Mouse (Mus musculus) MEL (cell line): ENCODE measurements around the gene Zfand2a. TPM values are rescaled to one million over a fixed set of nuclear protein-coding genes. Genes with fewer than 3 reads are reported as not detected.

Source experiments
- DNase-seq: peaks from one replicate; pipeline ENCODE4 v3.0.0; 2011; ENCODE audit warnings: low read depth, low spot score
- H3K27ac ChIP-seq: 2 replicates; pipeline ENCODE4 v1.5.1; 2012; ENCODE audit warnings: low read depth, mild to moderate bottlenecking, control low read depth, low read length, moderate library complexity; ENCODE audit not compliant: control insufficient read depth
- H3K27me3 ChIP-seq, 2 experiments: fragments of 150-350 bp in 1 of 2; sonication (generic) in 1 of 2; 2 replicates each; pipeline ENCODE4 v1.6.1; 2012; ENCODE audit warnings: low read length in 2 of 2, mild to moderate bottlenecking in 2 of 2, improper control_type of control experiment in 1 of 2, moderate library complexity in 1 of 2; ENCODE audit not compliant: insufficient read depth in 2 of 2, control insufficient read depth in 1 of 2
- H3K36me3 ChIP-seq, 2 experiments: 2 replicates each; pipeline ENCODE4 v1.6.1; 2012 to 2014; ENCODE audit warnings: low read length in 2 of 2, improper control_type of control experiment in 1 of 2, inconsistent platforms in 1 of 2, mild to moderate bottlenecking in 1 of 2; ENCODE audit not compliant: insufficient read depth in 2 of 2, control insufficient read depth in 1 of 2
- H3K4me1 ChIP-seq, 2 experiments: fragments of 150-350 bp in 1 of 2; sonication (generic) in 1 of 2; 2 replicates each; pipeline ENCODE4 v1.6.1; 2012; ENCODE audit warnings: low read length in 2 of 2, improper control_type of control experiment in 1 of 2, mild to moderate bottlenecking in 1 of 2; ENCODE audit not compliant: insufficient read depth in 2 of 2, control insufficient read depth in 1 of 2
- H3K4me3 ChIP-seq, 2 experiments: fragments of 150-350 bp in 1 of 2; sonication (generic) in 1 of 2; 2 replicates each; pipeline ENCODE4 v1.5.1; 2012; ENCODE audit warnings: low read depth in 2 of 2, low read length in 2 of 2, mild to moderate bottlenecking in 2 of 2, moderate library complexity in 2 of 2, control low read depth in 1 of 2, improper control_type of control experiment in 1 of 2; ENCODE audit not compliant: control insufficient read depth in 1 of 2, insufficient read depth in 1 of 2
- H3K79me2 ChIP-seq: 2 replicates; pipeline ENCODE4 v1.6.1; 2012; ENCODE audit warnings: mild to moderate bottlenecking, low read length, moderate library complexity; ENCODE audit not compliant: control insufficient read depth, poor library complexity, insufficient read depth
- H3K9ac ChIP-seq: 2 replicates; pipeline ENCODE4 v1.6.1; 2012; ENCODE audit warnings: low read depth, mild to moderate bottlenecking, control low read depth, low read length, moderate library complexity; ENCODE audit not compliant: control insufficient read depth, poor library complexity, severe bottlenecking
- H3K9me3 ChIP-seq: fragments of 150-350 bp; sonication (generic); replicated peaks from 2 replicates; pipeline ENCODE4 v1.6.1; 2012; ENCODE audit warnings: mild to moderate bottlenecking, low read length, improper control_type of control experiment, moderate library complexity; ENCODE audit not compliant: insufficient read depth
- CHD2 ChIP-seq: IDR thresholded peaks from 2 replicates; pipeline ENCODE4 v1.6.1; 2011; ENCODE audit warnings: low read length, improper control_type of control experiment
- E2F4 ChIP-seq: IDR thresholded peaks from 2 replicates; pipeline ENCODE4 v1.6.1; 2011; ENCODE audit warnings: low read depth, low read length, improper control_type of control experiment, borderline replicate concordance
- ELF1 ChIP-seq: IDR thresholded peaks from 2 replicates; pipeline ENCODE4 v1.6.1; 2014; ENCODE audit warnings: low read depth, mild to moderate bottlenecking, inconsistent platforms, low read length, improper control_type of control experiment, moderate library complexity
- EP300 ChIP-seq, 2 experiments: IDR thresholded peaks; 2 replicates each; pipeline ENCODE4 v1.6.1; 2011; ENCODE audit warnings: improper control_type of control experiment in 2 of 2, low read length in 2 of 2, low read depth in 1 of 2, mild to moderate bottlenecking in 1 of 2
- GABPA ChIP-seq: IDR thresholded peaks from 2 replicates; pipeline ENCODE4 v1.6.1; 2012; ENCODE audit warnings: low read depth, mild to moderate bottlenecking, inconsistent platforms, low read length, improper control_type of control experiment, moderate library complexity
- GATA1 ChIP-seq: IDR thresholded peaks from 2 replicates; pipeline ENCODE4 v1.6.1; 2011; ENCODE audit warnings: low read depth, low read length, improper control_type of control experiment
- MAFK ChIP-seq: IDR thresholded peaks from 2 replicates; pipeline ENCODE4 v1.6.1; 2011; ENCODE audit warnings: low read depth, mild to moderate bottlenecking, low read length, improper control_type of control experiment, borderline replicate concordance
- MAZ ChIP-seq: IDR thresholded peaks from 2 replicates; pipeline ENCODE4 v1.6.1; 2012; ENCODE audit warnings: low read depth, mild to moderate bottlenecking, inconsistent platforms, low read length, improper control_type of control experiment
- MXI1 ChIP-seq: IDR thresholded peaks from 2 replicates; pipeline ENCODE4 v1.6.1; 2011; ENCODE audit warnings: mild to moderate bottlenecking, low read depth, low read length, improper control_type of control experiment
- MYB ChIP-seq: IDR thresholded peaks from 2 replicates; pipeline ENCODE4 v1.6.1; 2011; ENCODE audit warnings: mild to moderate bottlenecking, low read depth, low read length, improper control_type of control experiment
- MYC ChIP-seq: IDR thresholded peaks from 2 replicates; pipeline ENCODE4 v1.6.1; 2011; ENCODE audit warnings: low read depth, mild to moderate bottlenecking, low read length, improper control_type of control experiment, moderate library complexity
- POLR2A ChIP-seq, 2 experiments: IDR thresholded peaks; 2 replicates each; pipeline ENCODE4 v1.6.1; 2011 to 2012; ENCODE audit warnings: low read length in 2 of 2, mild to moderate bottlenecking in 2 of 2, control low read depth in 1 of 2, improper control_type of control experiment in 1 of 2, low read depth in 1 of 2, moderate library complexity in 1 of 2; ENCODE audit not compliant: control insufficient read depth in 1 of 2, insufficient read depth in 1 of 2, poor library complexity in 1 of 2
- RCOR1 ChIP-seq: IDR thresholded peaks from 2 replicates; pipeline ENCODE4 v1.6.1; 2012; ENCODE audit warnings: low read depth, mild to moderate bottlenecking, inconsistent platforms, low read length, improper control_type of control experiment
- SIN3A ChIP-seq: IDR thresholded peaks from 2 replicates; pipeline ENCODE4 v1.6.1; 2012; ENCODE audit warnings: low read length, improper control_type of control experiment, inconsistent platforms
- SMC3 ChIP-seq: IDR thresholded peaks from 2 replicates; pipeline ENCODE4 v1.6.1; 2011; ENCODE audit warnings: low read depth, low read length, improper control_type of control experiment
- TBP ChIP-seq: IDR thresholded peaks from 2 replicates; pipeline ENCODE4 v1.8.0; 2011; ENCODE audit warnings: low read depth, low read length, improper control_type of control experiment
- UBTF ChIP-seq: IDR thresholded peaks from 2 replicates; pipeline ENCODE4 v1.6.1; 2012; ENCODE audit warnings: low read depth, mild to moderate bottlenecking, inconsistent platforms, low read length, improper control_type of control experiment, moderate library complexity, borderline replicate concordance; ENCODE audit not compliant: insufficient read depth
- ZKSCAN1 ChIP-seq: IDR thresholded peaks from 2 replicates; pipeline ENCODE4 v1.6.1; 2012; ENCODE audit warnings: low read depth, mild to moderate bottlenecking, inconsistent platforms, low read length, improper control_type of control experiment, moderate library complexity
- ZMIZ1 ChIP-seq: IDR thresholded peaks from 2 replicates; pipeline ENCODE4 v1.6.1; 2012; ENCODE audit warnings: low read depth, mild to moderate bottlenecking, inconsistent platforms, low read length, improper control_type of control experiment, moderate library complexity
- ZNF384 ChIP-seq: IDR thresholded peaks from 2 replicates; pipeline ENCODE4 v1.6.1; 2012; ENCODE audit warnings: low read depth, mild to moderate bottlenecking, inconsistent platforms, low read length, improper control_type of control experiment
- polyA plus RNA-seq, 2 experiments: library from polyadenylated mRNA; stranded (reverse) in 1 of 2; unstranded in 1 of 2; fragments of >175 nt in 1 of 2; fragments of >200 nt in 1 of 2; gene quantifications; 2 replicates each; pipeline versions ENCODE4 v1.2.1 to v1.2.4; 2012; ENCODE audit warnings: low replicate concordance in 2 of 2, low read depth in 1 of 2; ENCODE audit not compliant: insufficient read length in 2 of 2, insufficient read depth in 1 of 2, missing spikeins in 1 of 2
- total RNA-seq: library from RNA; depleted of rRNA; stranded (reverse); fragments of 300-350 nt; gene quantifications from 2 replicates; pipeline ENCODE4 v1.2.3, GENCODE M21; 2012

Zfand2a gene
- total and polyA plus RNA-seq, 3 experiments, result 13.8 to 15.3 TPM; not detected in 1

DNA sequence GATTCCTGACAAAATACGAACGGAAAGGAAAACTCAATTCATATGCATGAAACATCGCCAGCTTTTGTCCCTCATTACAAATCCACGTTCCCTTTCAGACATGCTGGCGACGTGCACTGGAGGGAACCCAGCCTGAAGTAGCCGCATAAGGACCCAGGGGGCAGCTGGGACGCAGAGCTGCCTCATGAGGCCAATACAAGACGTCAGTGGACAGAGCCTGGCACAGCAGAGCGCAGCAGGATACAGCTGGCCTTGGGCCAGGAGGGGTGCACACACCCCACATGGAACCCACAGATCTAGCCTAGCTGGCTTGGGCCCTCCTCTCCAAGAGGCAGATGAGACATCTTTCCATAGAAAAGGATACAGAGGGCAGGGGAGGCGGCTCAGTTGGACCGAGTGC lies 45.9 kb downstream of the Zfand2a start:
- Histone ChIP-seq H3K9me3 (no peaks in the 10 kb centered on the region), H3K36me3 (peaks cover 0 to 4% of the 10 kb centered on the region in 2 experiments; a peak in 1 of 4 replicates), H3K27me3 (no peaks in the 10 kb centered on the region), H3K79me2 (peaks cover 1% of the 10 kb centered on the region; the same call in 1 of the 2 replicates), H3K27ac (no peak overlapping the region), H3K9ac (no peak overlapping the region), H3K4me3 (no peak overlapping the region), H3K4me1 (no peaks in the 10 kb centered on the region)
- no peak for TF ChIP-seq MXI1
- no peak for TF ChIP-seq ZKSCAN1
- no peak for TF ChIP-seq MAZ
- no peak for TF ChIP-seq SIN3A
- no peak for TF ChIP-seq GABPA
- no peak for TF ChIP-seq ELF1
- no peak for DNase-seq

- no peak overlapping the region for H3K9ac ChIP-seq
- no peaks in the 10 kb centered on the region for H3K27me3 ChIP-seq
- TF ChIP-seq MYB, result no peak
- no peak for TF ChIP-seq MAFK
- no peak for TF ChIP-seq E2F4
- TF ChIP-seq MYC, result no peak
- no peak for TF ChIP-seq SMC3
- TF ChIP-seq CHD2, result no peak
- TF ChIP-seq SIN3A, result no peak
- no peak for TF ChIP-seq TBP
- TF ChIP-seq EP300 (IDR thresholded peaks at IDR 0.05; ENCODE audit: low read depth in 1 of 2, low read length in 2 of 2), result no peak
- TF ChIP-seq ZMIZ1, result no peak
- no peak for TF ChIP-seq MXI1
- no peak for TF ChIP-seq ZNF384
- TF ChIP-seq POLR2A (IDR thresholded peaks at IDR 0.05; ENCODE audit: control insufficient read depth in 1 of 2, insufficient read depth in 1 of 2, low read depth in 1 of 2, low read length in 2 of 2, poor library complexity in 1 of 2), result no peak
- no peak for TF ChIP-seq RCOR1
- no peak for TF ChIP-seq GATA1
- TF ChIP-seq UBTF, result no peak
- DNase-seq, result no peak
- H3K27ac ChIP-seq, result no peak overlapping the region
- H3K79me2 ChIP-seq, result peaks cover 1% of the 10 kb centered on the region; the same call in 1 of the 2 replicates
- H3K4me1 ChIP-seq, result no peaks in the 10 kb centered on the region
- no peaks in the 10 kb centered on the region for H3K9me3 ChIP-seq
- H3K4me3 ChIP-seq, result no peak overlapping the region
- peaks cover 0 to 4% of the 10 kb centered on the region in 2 experiments; a peak in 1 of 4 replicates for H3K36me3 ChIP-seq
Measured at GRCm38 (mm10) chr5:139437769-139438168, 46.6 kb downstream of the Zfand2a start.
